Mouse (Mus musculus): ENCODE results near the gene Ptpn9. TPM values are rescaled to one million over a fixed set of nuclear protein-coding genes. Genes with fewer than 3 reads are reported as not detected.

Gene Ptpn9
- polyA plus RNA-seq, 1 experiment, result 26.2 TPM

- no peak for DNase-seq (ENCODE audit: low spot score)
These were observed 19.0 kb downstream of the Ptpn9 start for GRCm38 (mm10) chr9:57013756-57014155.

- DNase-seq (ENCODE audit: low spot score), result no peak
These were observed 20.0 kb downstream of the Ptpn9 start for GRCm38 (mm10) chr9:57014766-57015165.

- DNase-seq (ENCODE audit: low spot score), result no peak
These were observed 22.9 kb downstream of the Ptpn9 start for GRCm38 (mm10) chr9:57017631-57018030.

GRCm38 (mm10) chr9:57031756-57032155 is 37.0 kb downstream of the Ptpn9 start:
- DNase-seq (ENCODE audit: low spot score), result no peak

GRCm38 (mm10) chr9:57056237-57056636 is 61.5 kb downstream of the Ptpn9 start:
- DNase-seq (ENCODE audit: low spot score), result no peak

GRCm38 (mm10) chr9:57064164-57064563 is 69.4 kb downstream of the Ptpn9 start:
- no peak for DNase-seq (ENCODE audit: low spot score)

- DNase-seq (ENCODE audit: low spot score), result no peak
These were observed 73.5 kb downstream of the Ptpn9 start for GRCm38 (mm10) chr9:57068266-57068665.

- no peak for DNase-seq (ENCODE audit: low spot score)
These were observed 75.5 kb downstream of the Ptpn9 start for GRCm38 (mm10) chr9:57070262-57070661.

- no peak for DNase-seq (ENCODE audit: low spot score)
These were observed 76.2 kb downstream of the Ptpn9 start for GRCm38 (mm10) chr9:57070800-57071545.

- DNase-seq (ENCODE audit: low spot score), result peak; percentile 61
These were observed 77.2 kb downstream of the Ptpn9 start, which contains the start of gene Sin3a for GRCm38 (mm10) chr9:57071801-57072351. Gene Sin3a, plus strand, starts transcription at chr9:57072040.

- no peak for DNase-seq (ENCODE audit: low spot score)
These were observed 77.8 kb downstream of the Ptpn9 start for GRCm38 (mm10) chr9:57072526-57072988.

GRCm38 (mm10) chr9:57072989-57073789 is 78.5 kb downstream of the Ptpn9 start:
- peak; percentile 85 for DNase-seq (ENCODE audit: low spot score)

GRCm38 (mm10) chr9:57073790-57074094 is 79.0 kb downstream of the Ptpn9 start:
- no peak for DNase-seq (ENCODE audit: low spot score)

- DNase-seq (ENCODE audit: low spot score), result peak; percentile 30
These were observed 79.6 kb downstream of the Ptpn9 start for GRCm38 (mm10) chr9:57074171-57074821.

GRCm38 (mm10) chr9:57074822-57075603 is 80.3 kb downstream of the Ptpn9 start:
- DNase-seq (ENCODE audit: low spot score), result peak; percentile 42

GRCm38 (mm10) chr9:57075681-57076381 is 81.1 kb downstream of the Ptpn9 start:
- DNase-seq (ENCODE audit: low spot score), result peak; percentile 85

- peak; percentile 87 for DNase-seq (ENCODE audit: low spot score)
These were observed 82.3 kb downstream of the Ptpn9 start for GRCm38 (mm10) chr9:57076701-57077660.

GRCm38 (mm10) chr9:57082236-57082635 is 87.5 kb downstream of the Ptpn9 start:
- DNase-seq (ENCODE audit: low spot score), result no peak
